Mouse (Mus musculus) hematopoietic stem cell, adult 5-6 weeks (primary cell): ENCODE data around the gene Mea1. TPM values are rescaled to one million over a fixed set of nuclear protein-coding genes. Genes with fewer than 3 reads are reported as not detected.

ENCODE experiments used
- ATAC-seq, 2 experiments: fragments of 125-278 bp in 1 of 2; replicated peaks in 1 of 2; 2 replicates each; pipeline ENCODE4 v1.8.0; 2016 to 2017; ENCODE audit warnings: inconsistent platforms in 2 of 2, mild to moderate bottlenecking in 2 of 2, moderate number of reproducible peaks in 2 of 2, low read depth in 1 of 2, moderate TSS enrichment in 1 of 2; ENCODE audit not compliant: low FRiP score in 2 of 2, poor library complexity in 2 of 2, severe bottlenecking in 2 of 2, insufficient read depth in 1 of 2, low TSS enrichment in 1 of 2
- total RNA-seq: library from RNA; stranded (forward); fragments of 172-1452, 232-1000 nt; gene quantifications from 2 replicates; pipeline ENCODE4 v1.2.3, GENCODE M21; 2017

The Mea1 gene
- total RNA-seq, 1 experiment from 2014 or later = 53.3 TPM

DNA sequence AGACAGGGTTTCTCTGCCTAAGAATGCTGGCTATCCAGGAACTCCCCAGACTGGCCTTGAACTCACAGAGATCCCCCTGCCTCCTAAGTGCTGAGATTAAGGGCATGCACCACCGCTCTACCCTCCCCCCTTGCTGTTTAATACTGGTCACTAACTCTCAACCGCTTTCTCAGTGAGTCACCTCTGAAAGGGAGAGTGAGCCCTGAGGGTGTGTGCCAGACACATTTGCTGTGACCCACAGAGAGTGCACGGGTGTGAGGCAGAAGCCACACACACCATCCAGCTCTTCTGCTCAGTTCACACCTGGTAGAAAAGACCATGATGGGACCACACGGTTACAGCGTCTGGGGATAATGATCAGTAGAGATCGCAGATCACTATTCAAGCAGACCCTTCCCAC, 19.9 kb downstream of the Mea1 start:
- ATAC-seq = no peak

DNA sequence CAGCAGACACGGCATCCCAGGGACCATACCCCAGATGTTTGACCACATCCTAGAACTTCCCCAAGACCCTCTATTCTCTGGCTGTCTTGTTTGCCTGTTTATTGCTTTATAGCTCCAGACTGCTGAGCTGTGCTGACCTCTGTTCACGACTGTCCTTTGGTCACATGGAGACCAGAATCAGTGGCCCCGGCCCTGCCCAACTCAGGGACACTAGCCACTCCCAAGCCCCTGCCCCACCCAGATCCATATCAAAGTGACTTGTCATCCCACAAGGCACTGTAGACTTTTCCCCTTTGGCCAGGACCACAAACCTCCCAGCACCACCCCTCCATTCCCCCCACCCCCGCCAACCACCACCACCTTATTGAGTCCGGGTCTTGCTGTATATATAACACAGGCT, 20.7 kb downstream of the Mea1 start:
- no peak for ATAC-seq

DNA sequence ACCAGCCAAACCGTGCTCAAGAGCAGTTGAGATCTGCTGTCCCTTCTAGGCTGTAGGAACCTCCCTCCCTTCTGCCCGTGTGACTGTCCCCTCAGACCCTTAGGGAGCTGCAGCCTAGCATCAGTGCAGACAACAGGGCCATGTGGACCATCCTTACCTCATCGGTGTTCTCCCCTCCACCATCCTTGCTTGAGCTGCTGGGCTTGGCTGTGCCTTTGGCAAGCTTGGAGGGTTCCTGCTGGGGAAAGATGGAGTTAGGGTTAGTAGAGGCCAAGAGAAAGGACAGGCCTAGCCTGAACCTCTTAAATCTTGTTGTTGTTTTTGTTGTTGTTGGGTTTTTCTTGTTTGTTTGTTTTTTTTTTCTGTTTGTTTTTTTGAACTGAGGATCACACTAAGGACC, 21.3 kb downstream of the Mea1 start:
- no peak for ATAC-seq

DNA sequence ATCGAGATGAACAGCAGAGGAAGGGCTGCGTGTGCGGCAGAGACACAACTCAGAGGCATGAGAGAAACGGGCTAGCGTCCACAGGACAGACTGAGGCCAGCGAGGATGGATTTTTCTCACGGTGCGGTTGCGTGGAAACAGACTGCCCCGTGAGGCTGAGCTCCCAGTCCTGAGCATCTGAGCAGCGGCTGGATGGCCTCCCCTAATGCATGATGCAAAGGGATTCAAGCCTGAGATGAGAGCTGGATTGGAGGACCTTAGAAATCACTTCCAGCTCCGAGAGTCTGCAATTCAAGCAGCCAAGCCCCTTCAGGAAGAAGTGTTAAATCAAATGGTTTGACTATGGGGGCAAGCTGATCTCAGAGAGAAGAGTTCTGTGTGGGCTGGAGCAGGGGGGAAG, 22.9 kb downstream of the Mea1 start:
- no peak for ATAC-seq

DNA sequence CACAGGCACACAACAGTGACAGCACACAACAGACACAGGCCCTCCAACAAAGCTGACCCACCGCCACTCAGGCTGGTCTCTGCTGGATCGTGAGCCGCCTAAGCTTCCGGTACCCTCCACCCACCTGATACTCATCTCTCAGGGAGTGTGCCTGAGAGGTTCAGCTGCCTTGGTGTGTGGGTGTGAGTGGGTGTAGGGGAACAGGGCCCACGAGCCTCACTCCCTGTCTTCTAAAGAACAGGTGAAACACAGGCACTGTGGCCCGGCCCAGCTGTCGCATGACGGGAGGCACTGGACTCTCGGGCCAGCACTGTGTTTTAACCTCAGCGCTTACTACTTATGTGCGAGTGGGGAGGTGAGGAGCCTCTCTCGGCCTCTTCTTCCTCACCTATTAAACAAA, 23.5 kb downstream of the Mea1 start:
- ATAC-seq = no peak

- ATAC-seq = no peak
Measured at GRCm38 (mm10) chr17:46702506-46702905, 23.9 kb downstream of the Mea1 start.

GRCm38 (mm10) chr17:46703971-46704886, 25.6 kb downstream of the Mea1 start:
- ATAC-seq = no peak

- ATAC-seq = peak; percentile 98 to 99
Measured at GRCm38 (mm10) chr17:46704887-46705835, 26.6 kb downstream of the Mea1 start, which contains the start of gene Ppp2r5d. Gene Ppp2r5d (minus strand): TSS chr17:46705111.

- no peak for ATAC-seq
Measured at GRCm38 (mm10) chr17:46706375-46707089, 27.9 kb downstream of the Mea1 start.

DNA sequence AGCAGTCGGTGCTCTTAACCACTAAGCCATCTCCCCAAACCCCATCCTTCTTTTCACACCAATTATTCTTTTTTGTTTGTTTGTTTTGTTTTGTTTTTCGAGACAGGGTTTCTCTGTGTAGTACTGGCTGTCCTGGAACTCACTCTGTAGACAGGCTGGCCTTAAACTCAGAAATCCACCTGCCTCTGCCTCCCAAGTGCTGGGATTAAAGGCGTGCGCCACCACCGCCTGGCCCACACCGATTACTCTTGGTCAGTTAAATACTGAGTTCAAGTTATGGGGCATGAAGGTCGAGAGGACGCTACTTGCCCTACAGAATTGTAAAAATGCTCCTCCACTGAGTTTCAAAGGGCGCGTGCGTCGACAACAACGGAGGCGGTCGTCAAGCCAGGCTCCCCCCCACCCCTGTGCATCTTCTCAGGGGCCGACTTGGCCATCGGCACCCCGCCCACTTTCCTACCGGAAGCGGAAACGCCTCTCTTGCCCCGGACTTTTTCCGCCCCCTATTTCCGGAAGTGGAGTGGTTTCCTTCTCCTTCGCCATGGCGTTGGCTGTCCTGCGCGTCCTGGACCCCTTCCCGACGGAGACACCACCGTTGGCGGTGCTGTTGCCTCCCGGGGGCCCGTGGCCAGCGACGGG, 32.5 kb downstream of the Mea1 start, which contains the start of gene Pex6:
Gene Pex6, plus strand, starts transcription at position 505 of the 639 bp plus-strand sequence.
- ATAC-seq = peak; percentile 84 to 90

- peak in 1 of 2 experiments; percentile 29; a peak in 1 of 4 replicates for ATAC-seq
Measured at GRCm38 (mm10) chr17:46711612-46712271, 33.1 kb downstream of the Mea1 start.

- ATAC-seq = no peak
Measured at GRCm38 (mm10) chr17:46712442-46712841, 33.8 kb downstream of the Mea1 start.

DNA sequence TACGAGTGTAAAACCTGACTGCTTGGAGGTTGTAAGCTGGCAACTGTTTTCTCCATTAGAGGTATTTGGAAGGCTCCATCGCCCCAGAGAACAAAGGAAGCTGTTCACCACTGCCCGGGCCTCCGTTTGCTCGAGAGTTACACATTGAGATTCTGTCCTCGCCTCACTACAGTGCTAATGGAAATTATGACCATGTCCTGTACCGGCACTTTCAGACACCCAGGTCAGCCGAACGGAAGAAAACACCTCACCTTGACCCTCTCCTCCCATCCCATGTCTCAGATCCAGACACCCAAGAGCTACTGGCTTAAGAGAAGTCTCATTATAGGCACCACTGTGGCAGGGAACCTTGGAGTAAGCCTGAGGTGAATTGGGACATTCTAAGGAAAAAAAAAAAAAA, 35.3 kb downstream of the Mea1 start:
- no peak for ATAC-seq

- ATAC-seq = no peak
Measured at GRCm38 (mm10) chr17:46714756-46715481, 36.3 kb downstream of the Mea1 start.

- no peak for ATAC-seq
Measured at GRCm38 (mm10) chr17:46721077-46721476, 42.5 kb downstream of the Mea1 start.
